Mouse (Mus musculus) intestine, postnatal 0 days (tissue): ENCODE measurements around the gene Arhgap24. TPM values are rescaled to one million over a fixed set of nuclear protein-coding genes. Genes with fewer than 3 reads are reported as not detected.

ENCODE experiments used
- ATAC-seq: fragments of 200-750 bp; cut with Nextera tagmentation; 2 replicates; pipeline ENCODE4 v1.8.0; 2017; ENCODE audit warnings: mild to moderate bottlenecking, moderate TSS enrichment, moderate library complexity
- H3K27ac ChIP-seq: fragments of 300-500 bp; sonication (generic); 2 replicates; pipeline ENCODE4 v1.5.1; 2014; ENCODE audit warnings: mild to moderate bottlenecking, low read depth, low read length, moderate library complexity
- H3K27me3 ChIP-seq: fragments of 300-500 bp; sonication (generic); replicated peaks from 2 replicates; pipeline ENCODE4 v1.6.1; 2014; ENCODE audit warnings: low read length, mixed read lengths; ENCODE audit not compliant: control insufficient read depth, insufficient read depth
- H3K36me3 ChIP-seq: fragments of 300-500 bp; sonication (generic); 2 replicates; pipeline ENCODE4 v1.6.1; 2014; ENCODE audit warnings: mild to moderate bottlenecking, moderate library complexity; ENCODE audit not compliant: control insufficient read depth, insufficient read depth
- H3K4me1 ChIP-seq: fragments of 300-500 bp; sonication (generic); replicated peaks from 2 replicates; pipeline ENCODE4 v1.6.1; 2014; ENCODE audit warnings: antibody characterized with exemption, low read length, mixed read lengths; ENCODE audit not compliant: control insufficient read depth, insufficient read depth
- H3K4me2 ChIP-seq: fragments of 300-500 bp; sonication (generic); replicated peaks from 2 replicates; pipeline ENCODE4 v1.6.1; 2014; ENCODE audit warnings: low read depth, mild to moderate bottlenecking, moderate library complexity
- H3K4me3 ChIP-seq: fragments of 300-500 bp; sonication (generic); 2 replicates; pipeline ENCODE4 v1.5.1; 2014; ENCODE audit warnings: low read depth, low read length
- H3K9ac ChIP-seq: fragments of 300-500 bp; sonication (generic); 2 replicates; pipeline ENCODE4 v1.6.1; 2014; ENCODE audit warnings: mild to moderate bottlenecking, low read depth, low read length
- H3K9me3 ChIP-seq: fragments of 300-500 bp; sonication (generic); 2 replicates; pipeline ENCODE4 v1.6.1; 2016; ENCODE audit warnings: mixed run types; ENCODE audit not compliant: control insufficient read depth
- CTCF ChIP-seq: sonication (generic); IDR thresholded peaks from 2 replicates; pipeline ENCODE4 v1.5.1; 2016; ENCODE audit warnings: low read depth, mild to moderate bottlenecking, control low read depth, antibody characterized with exemption, moderate library complexity
- WGBS: fragments of 180-500 bp; shearing (Covaris S2); extraction: QIAGEN DNeasy Blood & Tissue Kit; methylation state at CpG from one replicate; pipeline ENCODE4 v1.1.7; 2014; 5-methylcytosine and 5-hydroxymethylcytosine counted together
- polyA plus RNA-seq: library from polyadenylated mRNA; unstranded; fragments of >200 nt; fragmentation: Nextera tagmentation; extraction: Ambion mirVana; gene quantifications from 2 replicates; pipeline ENCODE4 v1.2.1, GENCODE M21; 2015

Gene Arhgap24
- polyA plus RNA-seq, 1 experiment from 2014 or later: 7.6 TPM

GRCm38 (mm10) chr5:102667754-102668575 lies 186.8 kb downstream of the Arhgap24 start:
- no peak overlapping the region for H3K9ac ChIP-seq
- no peaks in the 10 kb centered on the region for H3K9me3 ChIP-seq
- WGBS: 85% methylated on average over 9 of the region's 9 CpGs
- no peak for TF ChIP-seq CTCF
- H3K27ac ChIP-seq: no peak overlapping the region
- no peaks in the 10 kb centered on the region for H3K27me3 ChIP-seq
- H3K4me3 ChIP-seq: no peak overlapping the region
- H3K4me1 ChIP-seq: no peaks in the 10 kb centered on the region
- no peak for ATAC-seq
- no peaks in the 10 kb centered on the region for H3K36me3 ChIP-seq
- no peak overlapping the region for H3K4me2 ChIP-seq

- Histone ChIP-seq H3K9ac (no peak overlapping the region), H3K4me1 (no peaks in the 10 kb centered on the region), H3K4me3 (no peak overlapping the region), H3K36me3 (no peaks in the 10 kb centered on the region), H3K9me3 (no peaks in the 10 kb centered on the region), H3K27me3 (no peaks in the 10 kb centered on the region), H3K4me2 (no peak overlapping the region), H3K27ac (no peak overlapping the region)
- 60% methylated on average over 4 of the region's 4 CpGs for WGBS
- no peak for TF ChIP-seq CTCF
- ATAC-seq: no peak
Measured at GRCm38 (mm10) chr5:102670206-102670605, 189.0 kb downstream of the Arhgap24 start.

- ATAC-seq: no peak
- no peak overlapping the region for H3K4me2 ChIP-seq
- no peak overlapping the region for H3K4me3 ChIP-seq
- TF ChIP-seq CTCF: no peak
- H3K27ac ChIP-seq: no peak overlapping the region; the same call in 1 of the 2 replicates
- no peaks in the 10 kb centered on the region for H3K9me3 ChIP-seq
- no peaks in the 10 kb centered on the region for H3K36me3 ChIP-seq
- 46% methylated on average over 5 of the region's 5 CpGs for WGBS
- H3K4me1 ChIP-seq: no peaks in the 10 kb centered on the region
- H3K27me3 ChIP-seq: no peaks in the 10 kb centered on the region
- H3K9ac ChIP-seq: no peak overlapping the region
Measured at GRCm38 (mm10) chr5:102670731-102671345, 189.6 kb downstream of the Arhgap24 start.

- Histone ChIP-seq H3K4me1 (no peaks in the 10 kb centered on the region), H3K27ac (no peak overlapping the region), H3K9ac (no peak overlapping the region), H3K4me2 (no peak overlapping the region), H3K36me3 (no peaks in the 10 kb centered on the region), H3K4me3 (no peak overlapping the region), H3K27me3 (no peaks in the 10 kb centered on the region), H3K9me3 (no peaks in the 10 kb centered on the region)
- 61% methylated on average over 2 of the region's 2 CpGs for WGBS
- TF ChIP-seq CTCF: no peak
- no peak for ATAC-seq
Measured at GRCm38 (mm10) chr5:102675326-102675725, 194.1 kb downstream of the Arhgap24 start.

GRCm38 (mm10) chr5:102677176-102677575 lies 196.0 kb downstream of the Arhgap24 start:
- no peaks in the 10 kb centered on the region for H3K27me3 ChIP-seq
- no peak overlapping the region for H3K9ac ChIP-seq
- H3K4me3 ChIP-seq: no peak overlapping the region
- H3K36me3 ChIP-seq: no peaks in the 10 kb centered on the region
- H3K4me2 ChIP-seq: no peak overlapping the region
- no peak for ATAC-seq
- TF ChIP-seq CTCF: no peak
- no peak overlapping the region for H3K27ac ChIP-seq
- WGBS: 34% methylated on average over 2 of the region's 2 CpGs
- no peaks in the 10 kb centered on the region for H3K4me1 ChIP-seq
- no peaks in the 10 kb centered on the region for H3K9me3 ChIP-seq

- H3K27ac ChIP-seq: no peak overlapping the region
- no peak overlapping the region for H3K4me3 ChIP-seq
- no peak overlapping the region for H3K4me2 ChIP-seq
- WGBS: 72% methylated on average over 5 of the region's 5 CpGs
- H3K36me3 ChIP-seq: no peaks in the 10 kb centered on the region
- no peak for ATAC-seq
- no peaks in the 10 kb centered on the region for H3K9me3 ChIP-seq
- TF ChIP-seq CTCF: no peak
- H3K4me1 ChIP-seq: no peaks in the 10 kb centered on the region
- H3K27me3 ChIP-seq: no peaks in the 10 kb centered on the region
- H3K9ac ChIP-seq: no peak overlapping the region
Measured at GRCm38 (mm10) chr5:102687673-102688072, 206.5 kb downstream of the Arhgap24 start.
